Mouse (Mus musculus): ENCODE results near the gene Snhg11.

Snhg11 gene

DNA sequence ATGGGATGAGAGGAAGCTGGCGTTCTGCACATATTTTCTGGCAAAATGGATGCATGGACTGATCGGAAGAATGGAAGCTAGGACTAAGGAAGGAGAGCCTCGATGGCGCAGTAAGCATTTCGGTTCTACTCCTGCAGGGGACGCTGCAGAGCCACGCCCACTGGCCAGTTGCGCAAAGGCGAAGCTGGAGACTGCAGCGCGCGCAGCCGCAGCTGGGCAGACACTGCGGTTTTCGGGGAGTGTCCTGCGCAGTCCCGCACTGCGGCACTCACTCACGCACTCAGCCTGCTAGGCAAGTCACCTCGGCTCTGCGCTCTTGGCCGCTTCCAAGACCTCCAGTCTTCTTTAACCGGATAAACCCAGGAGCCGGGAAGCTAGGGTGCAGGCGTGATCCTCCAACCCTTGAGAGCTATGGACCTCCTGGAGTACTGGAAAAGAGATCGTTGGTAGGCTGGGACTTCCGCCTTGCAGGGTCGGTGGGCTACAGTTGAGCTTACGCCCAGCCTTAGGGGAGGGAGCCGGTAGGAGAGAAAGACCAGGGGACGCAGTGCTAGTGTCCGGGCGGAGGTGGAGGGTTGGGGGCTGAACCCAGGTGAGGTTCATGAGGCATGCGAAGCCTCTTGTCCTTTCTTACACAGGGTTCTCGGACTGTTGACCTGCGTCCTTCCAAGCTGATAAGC, at the start of gene Snhg11:
Gene Snhg11 (plus strand): TSS at position 196 of the 680 bp plus-strand sequence.
- DNase-seq (ENCODE audit: low spot score), result no peak

DNA sequence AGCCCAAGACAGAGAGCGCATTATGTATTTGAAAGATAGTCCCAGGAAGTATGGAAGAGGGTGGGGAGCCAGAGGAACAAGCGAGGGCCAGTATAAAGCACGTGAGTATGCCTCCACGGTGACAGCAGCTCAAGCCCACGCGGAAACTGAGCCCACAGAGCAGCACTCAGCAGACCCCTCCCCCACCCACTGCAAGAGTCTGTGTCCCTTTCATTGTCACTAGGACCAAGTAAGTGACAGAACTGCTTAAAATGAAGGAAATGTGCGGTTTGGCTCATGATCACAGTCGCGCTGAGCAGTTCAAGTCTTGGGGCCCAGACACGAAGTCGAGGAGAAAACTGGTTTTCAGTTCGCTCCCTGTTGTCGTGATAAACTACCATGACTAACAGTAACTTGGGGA, 41.1 kb upstream of the Snhg11 start:
- no peak for DNase-seq (ENCODE audit: low spot score)

DNA sequence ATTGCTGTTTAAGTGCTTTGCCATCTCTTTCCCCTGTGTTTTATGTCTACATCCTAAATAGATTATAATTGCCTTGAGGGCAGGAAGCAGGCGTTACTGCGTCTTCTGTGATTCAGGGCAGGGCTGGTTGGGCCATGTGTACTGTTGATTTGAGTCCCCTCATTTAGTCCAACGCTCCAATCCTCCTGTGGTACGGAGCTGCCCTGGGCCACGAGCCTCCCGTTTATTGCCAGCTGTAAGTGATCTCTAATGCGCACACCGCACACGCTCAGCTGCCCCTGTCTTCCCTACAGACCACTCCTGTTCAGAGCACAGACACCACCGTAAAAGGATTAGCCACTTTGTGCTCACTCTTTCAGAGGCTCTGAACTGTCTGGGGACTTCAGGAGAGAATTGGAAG, 37.7 kb upstream of the Snhg11 start:
- no peak for DNase-seq (ENCODE audit: low spot score)

DNA sequence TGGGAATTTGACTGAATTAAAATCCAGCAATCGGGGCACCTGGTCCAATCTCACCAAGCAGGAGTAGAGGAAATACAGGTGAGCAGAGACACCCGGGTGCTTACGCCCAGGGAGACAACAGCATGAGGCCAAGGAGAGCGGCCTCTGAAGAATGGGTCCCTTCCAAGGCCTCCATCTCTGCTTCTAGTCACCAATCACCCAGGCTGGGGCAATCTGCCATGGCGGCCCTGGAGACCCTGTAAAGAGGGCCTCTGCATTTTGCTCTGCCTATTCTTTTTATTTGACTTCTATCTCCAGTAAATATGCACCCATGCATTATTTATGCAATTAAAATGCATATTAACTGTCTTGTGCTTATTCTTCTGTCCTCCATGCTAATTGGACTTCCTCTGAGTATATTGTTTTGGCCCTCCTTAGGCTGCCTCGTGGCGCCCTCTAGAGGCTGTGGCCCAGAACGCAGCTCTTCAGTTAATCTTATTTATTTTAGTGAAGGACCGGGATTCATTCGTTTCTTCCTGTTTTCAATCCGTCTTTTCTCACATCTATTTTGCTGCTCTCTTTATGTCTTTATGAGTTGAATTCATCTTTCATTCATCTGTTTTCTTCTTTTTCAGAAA, 35.4 kb upstream of the Snhg11 start:
- DNase-seq (ENCODE audit: low spot score), result no peak

- no peak for DNase-seq (ENCODE audit: low spot score)
Observed at GRCm38 (mm10) chr2:158341324-158341723, 34.1 kb upstream of the Snhg11 start.

GRCm38 (mm10) chr2:158343495-158343894, 31.9 kb upstream of the Snhg11 start:
- DNase-seq (ENCODE audit: low spot score), result no peak

DNA sequence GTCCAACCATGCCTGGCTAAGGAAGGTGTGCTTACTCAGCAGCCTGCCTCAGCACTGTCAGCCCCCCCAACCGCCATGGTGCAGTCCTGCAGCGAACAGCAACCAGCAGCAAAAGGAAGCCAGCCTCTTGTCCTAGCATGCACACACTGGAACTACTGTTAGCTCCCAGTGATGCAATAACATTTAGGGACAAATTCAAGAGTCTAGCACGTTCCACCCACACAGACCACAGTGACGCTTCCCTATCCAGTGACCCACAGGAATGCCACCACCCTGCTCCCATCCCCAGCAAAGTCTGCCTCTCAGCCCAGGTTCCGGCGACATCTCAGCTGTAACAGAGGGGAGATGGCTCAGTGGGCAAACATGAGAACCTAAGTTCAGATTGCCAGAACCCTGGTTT, 29.0 kb upstream of the Snhg11 start:
- DNase-seq (ENCODE audit: low spot score), result no peak

- DNase-seq (ENCODE audit: low spot score), result peak; percentile 20
Observed at GRCm38 (mm10) chr2:158347868-158348267, 27.6 kb upstream of the Snhg11 start.

- DNase-seq (ENCODE audit: low spot score), result no peak
Observed at GRCm38 (mm10) chr2:158352801-158353520, 22.5 kb upstream of the Snhg11 start.

DNA sequence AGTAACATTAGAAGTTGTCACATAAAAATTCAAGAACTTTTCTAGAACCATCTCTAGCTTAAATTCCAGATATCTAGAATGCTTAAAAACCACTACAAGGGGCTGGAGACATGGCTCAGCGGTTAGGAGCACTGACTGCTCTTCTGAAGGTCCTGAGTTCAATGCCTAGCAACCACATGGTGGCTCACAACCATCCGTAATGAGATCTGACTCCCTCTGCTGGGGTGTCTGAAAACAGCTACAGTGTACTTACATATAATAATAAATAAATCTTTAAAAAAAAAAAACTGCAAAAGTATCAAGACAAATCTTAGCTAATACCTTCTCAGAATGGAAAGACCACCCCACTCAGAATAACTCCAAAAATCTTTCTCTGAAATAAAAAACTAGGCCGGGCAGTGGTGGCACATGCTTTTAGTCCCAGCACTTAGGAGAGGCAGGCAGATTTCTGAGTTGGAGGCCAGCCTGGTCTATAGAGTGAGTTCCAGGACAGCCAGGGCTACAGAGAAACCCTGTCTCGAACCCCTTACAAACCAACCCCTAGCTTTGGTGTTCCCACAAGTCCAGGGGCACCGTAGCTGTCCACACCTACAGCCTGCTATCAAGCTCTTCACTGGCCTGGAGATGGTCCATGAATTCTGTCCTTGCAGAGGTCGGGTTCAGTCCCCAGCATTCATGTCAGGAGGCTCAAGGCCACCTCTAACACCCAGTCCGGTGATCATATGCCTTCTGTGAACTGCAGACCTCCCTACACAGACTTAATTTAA, 20.9 kb upstream of the Snhg11 start:
- no peak for DNase-seq (ENCODE audit: low spot score)

- DNase-seq (ENCODE audit: low spot score), result no peak
Observed at GRCm38 (mm10) chr2:158355238-158355637, 20.2 kb upstream of the Snhg11 start.

DNA sequence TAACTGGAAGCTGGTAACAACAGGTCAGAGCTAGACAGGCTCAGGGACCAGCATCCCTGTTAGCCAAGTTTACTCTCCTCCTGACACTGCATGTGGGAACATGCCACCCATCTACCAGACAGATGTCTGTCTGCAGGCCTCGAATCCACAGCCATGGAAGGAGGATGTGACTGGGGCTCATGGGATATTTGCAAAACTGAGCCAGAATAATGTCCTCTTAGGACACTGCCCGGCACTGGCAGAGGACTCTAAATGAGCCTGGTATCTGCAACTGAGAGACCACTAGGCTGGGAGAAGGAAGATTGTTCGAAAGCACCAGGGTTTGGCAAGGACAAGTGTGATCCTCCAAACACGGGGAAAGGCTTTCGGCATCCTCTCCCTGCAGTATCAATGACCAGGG, 19.3 kb upstream of the Snhg11 start:
- DNase-seq (ENCODE audit: low spot score), result no peak

- no peak for DNase-seq (ENCODE audit: low spot score)
Observed at GRCm38 (mm10) chr2:158359757-158360620, 15.4 kb upstream of the Snhg11 start.

- DNase-seq (ENCODE audit: low spot score), result peak; percentile 68
Observed at GRCm38 (mm10) chr2:158360873-158361677, 14.4 kb upstream of the Snhg11 start.

- no peak for DNase-seq (ENCODE audit: low spot score)
Observed at GRCm38 (mm10) chr2:158361678-158362320, 13.6 kb upstream of the Snhg11 start.

- DNase-seq (ENCODE audit: low spot score), result no peak
Observed at GRCm38 (mm10) chr2:158364175-158364574, 11.3 kb upstream of the Snhg11 start.

DNA sequence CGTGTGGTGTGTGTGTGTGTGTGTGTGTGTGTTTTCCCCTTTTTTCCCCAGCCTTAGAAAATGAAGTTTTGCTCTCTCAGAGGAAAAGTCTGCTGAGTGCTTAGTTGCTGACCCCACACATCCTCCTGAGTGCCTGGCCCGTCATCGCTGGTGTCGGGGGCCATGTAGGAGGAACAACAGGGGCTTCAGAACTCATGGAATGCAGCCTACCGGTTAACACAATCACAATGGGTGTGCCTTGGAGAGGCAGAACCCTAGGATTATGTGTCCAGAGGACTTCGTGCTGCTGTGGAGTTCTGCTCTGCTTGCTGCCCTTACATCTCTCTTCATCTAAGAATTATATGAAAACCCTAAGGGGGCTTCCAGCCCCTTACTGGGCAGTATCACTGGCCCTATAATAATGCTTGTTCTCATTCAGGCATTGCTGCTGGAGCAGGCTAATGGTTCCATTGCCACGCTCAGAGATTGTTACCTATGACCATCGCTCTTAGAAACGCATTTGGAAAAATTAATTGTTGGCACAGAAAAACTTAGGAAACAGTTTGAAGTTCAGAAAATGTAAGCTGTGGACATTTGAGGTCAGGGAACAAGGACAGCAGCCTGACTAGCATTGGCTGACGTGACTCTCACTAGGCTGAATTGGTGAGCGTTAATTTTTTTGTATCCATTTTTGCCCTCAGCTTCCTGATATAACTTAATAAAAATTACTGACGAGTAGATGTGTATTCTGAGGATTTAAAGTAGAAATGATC, 10.2 kb upstream of the Snhg11 start:
- no peak for DNase-seq (ENCODE audit: low spot score)

- DNase-seq (ENCODE audit: low spot score), result no peak
Observed at GRCm38 (mm10) chr2:158367654-158368053, 7.8 kb upstream of the Snhg11 start.

GRCm38 (mm10) chr2:158368313-158368712, 7.1 kb upstream of the Snhg11 start:
- no peak for DNase-seq (ENCODE audit: low spot score)

Measured in ovary, postnatal 10 days (tissue).